9 mouse cellular contexts compared by ENCODE assay signal in the genomic region with DNA sequence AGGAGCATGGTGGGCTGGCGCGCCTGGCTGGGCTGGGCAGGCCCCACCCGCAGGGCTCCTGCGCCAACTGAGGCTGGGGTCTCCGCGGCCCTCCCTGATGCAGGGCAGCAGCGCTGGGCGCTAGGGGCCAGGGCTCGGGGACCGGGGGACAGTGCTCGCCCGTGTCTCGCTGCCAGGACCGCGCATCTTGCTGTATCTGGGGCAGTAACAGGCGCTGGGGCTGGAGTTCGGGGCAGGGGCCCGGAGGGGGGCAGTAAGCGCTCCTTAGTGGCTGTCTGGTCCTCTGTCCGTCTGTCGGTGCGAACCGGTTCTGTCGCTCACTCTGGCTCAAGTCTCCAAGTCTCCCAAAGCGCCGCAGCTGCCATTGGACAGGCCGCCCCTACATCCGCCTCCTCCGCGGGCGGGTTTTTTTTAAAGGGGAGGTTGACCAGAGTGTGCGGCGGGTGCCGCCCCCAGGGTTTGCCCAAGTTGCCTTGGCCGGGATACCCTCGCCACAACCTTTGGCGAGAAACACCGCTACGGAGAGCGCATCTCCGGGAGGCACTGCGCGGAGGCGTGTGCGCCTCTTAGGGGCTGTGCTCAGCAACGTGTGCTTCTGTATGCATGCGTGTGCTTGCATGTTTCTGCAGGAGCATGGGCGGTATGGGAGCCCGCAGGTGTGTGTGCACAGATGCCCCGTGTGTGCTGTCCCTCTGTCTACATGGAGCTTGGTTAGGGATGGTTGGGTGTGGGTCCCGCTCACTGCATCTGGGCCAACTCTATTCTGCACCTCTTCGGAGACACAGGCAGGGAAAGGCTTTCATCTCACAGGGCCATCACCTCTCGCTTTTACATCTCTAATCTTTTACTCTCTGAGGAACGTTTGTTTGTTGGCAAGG. TPM values are rescaled to one million over a fixed set of nuclear protein-coding genes. Genes with fewer than 3 reads are reported as not detected.
A peak's percentile ranks its signal among the peaks of the same experiment; 100 is the strongest.
DNase-seq lines count a peak whose midpoint lies in the region; ATAC-seq and TF ChIP-seq lines count a peak whose summit lies in the region.
"Had no signal": no experiment of that assay in that cellular context is flagged by ENCODE, and none has a peak within 500 bp of the region (broad histone marks: within the 10 kb centered on the region; RNA-seq: fewer than 3 reads in every experiment).

No protein-coding gene starts in this region.

- DNase-seq in heart, postnatal 4 days: no peak
- DNase-seq in urinary bladder, postnatal 14 days (ENCODE audit: low spot score): peak; percentile 32
- no peak for DNase-seq in urinary bladder, adult 2 months (ENCODE audit: low spot score)
- DNase-seq in liver, embryonic 13.5 days: no peak
- DNase-seq in stomach, postnatal 0 days (ENCODE audit: low spot score): no peak
- no peak for DNase-seq in gastrocnemius, adult 2 months
- DNase-seq in adrenal gland, adult 8-10 months: no peak
- DNase-seq: lung, postnatal 36 days had no signal

- H3K27ac ChIP-seq in heart, embryonic 13.5 days (replicated peaks): no peak overlapping the region
- no peak overlapping the region for H3K27ac ChIP-seq in liver, embryonic 13.5 days
- H3K27ac ChIP-seq in stomach, postnatal 0 days (replicated peaks): no peak overlapping the region
- no peak overlapping the region for H3K27ac ChIP-seq in gastrocnemius, adult 2 months

- no peak for TF ChIP-seq CTCF in stomach, postnatal 0 days (IDR thresholded peaks at IDR 0.05; ENCODE audit: low read depth)
- TF ChIP-seq CTCF in gastrocnemius, adult 2 months (IDR thresholded peaks at IDR 0.05): no peak

- peak overlapping the region; percentile 60 for H3K4me2 ChIP-seq in heart, embryonic 13.5 days
- H3K4me2 ChIP-seq in liver, embryonic 13.5 days: no peak overlapping the region
- H3K4me2 ChIP-seq in stomach, postnatal 0 days (replicated peaks; ENCODE audit: low read depth): peak overlapping the region; percentile 32

- intact Hi-C loops in gastrocnemius, adult 2 months (cut with DNase I): no loop called here

- TF ChIP-seq EP300 in stomach, postnatal 0 days (optimal IDR thresholded peaks at IDR 0.05): no peak

- no peak for ATAC-seq in heart, embryonic 13.5 days (ENCODE audit: extremely low read depth, insufficient number of reproducible peaks, low FRiP score, low TSS enrichment)
- no peak for ATAC-seq in liver, embryonic 13.5 days (ENCODE audit: low read depth)
- no peak for ATAC-seq in stomach, postnatal 0 days (ENCODE audit: low FRiP score, low TSS enrichment)

- no peaks in the 10 kb centered on the region for H3K36me3 ChIP-seq in heart, embryonic 13.5 days
- H3K36me3 ChIP-seq in liver, embryonic 13.5 days: no peaks in the 10 kb centered on the region
- H3K36me3 ChIP-seq in stomach, postnatal 0 days (ENCODE audit: control insufficient read depth, insufficient read depth, low read length): no peaks in the 10 kb centered on the region

- 1% methylated on average over 54 of the region's 54 CpGs for WGBS in heart, embryonic 13.5 days
- WGBS in liver, embryonic 13.5 days (ENCODE audit: insufficient replicate concordance): 2% methylated on average over 54 of the region's 54 CpGs
- 3% methylated on average over 54 of the region's 54 CpGs for WGBS in stomach, postnatal 0 days

- H3K9ac ChIP-seq in heart, embryonic 13.5 days: no peak overlapping the region
- no peak overlapping the region for H3K9ac ChIP-seq in liver, embryonic 13.5 days
- no peak overlapping the region for H3K9ac ChIP-seq in stomach, postnatal 0 days (ENCODE audit: low read length)

- H3K4me3 ChIP-seq in heart, embryonic 13.5 days: peak overlapping the region; percentile 37
- H3K4me3 ChIP-seq in liver, embryonic 13.5 days (replicated peaks): 0 out of 2 replicates have a peak overlapping the region, but pooled peaks have one; percentile 0
- H3K4me3 ChIP-seq in stomach, postnatal 0 days (ENCODE audit: low read depth, low read length): peak overlapping the region; percentile 18
- H3K4me3 ChIP-seq in gastrocnemius, adult 2 months: no peak overlapping the region

- no peaks in the 10 kb centered on the region for H3K9me3 ChIP-seq in heart, embryonic 13.5 days
- no peaks in the 10 kb centered on the region for H3K9me3 ChIP-seq in liver, embryonic 13.5 days (replicated peaks)
- no peaks in the 10 kb centered on the region for H3K9me3 ChIP-seq in stomach, postnatal 0 days (ENCODE audit: control insufficient read depth, low read length)

- H3K4me1 ChIP-seq in heart, embryonic 13.5 days: peaks cover 48% of the 10 kb centered on the region
- H3K4me1 ChIP-seq in liver, embryonic 13.5 days (replicated peaks): peaks cover 7% of the 10 kb centered on the region; the same call in 1 of the 2 replicates
- peaks cover 3% of the 10 kb centered on the region; the same call in 1 of the 2 replicates for H3K4me1 ChIP-seq in stomach, postnatal 0 days (replicated peaks; ENCODE audit: control insufficient read depth, insufficient read depth)

- peaks cover 100% of the 10 kb centered on the region for H3K27me3 ChIP-seq in heart, embryonic 13.5 days (replicated peaks)
- H3K27me3 ChIP-seq in liver, embryonic 13.5 days: peaks cover 100% of the 10 kb centered on the region
- peaks cover 43% of the 10 kb centered on the region; the same call in 1 of the 2 replicates for H3K27me3 ChIP-seq in stomach, postnatal 0 days (ENCODE audit: control insufficient read depth, insufficient read depth, low read length)

RNA-seq across cellular contexts. Expression of a gene that starts 4.5 kb away (rescaled TPM):
- 3.5 and 4.6 TPM in 2 replicates for polyA plus RNA-seq in heart, embryonic 13.5 days (2015; fragmentation: Nextera tagmentation; extraction: Ambion mirVana)
- under 1 TPM; 0.21 to 0.27 TPM for total RNA-seq in heart, postnatal 4 days (2021)
- 15.3 and 15.9 TPM in 2 replicates for polyA plus RNA-seq in urinary bladder, adult 2 months (2012; rRNA removed)
- polyA plus RNA-seq in liver, embryonic 13.5 days (2015; fragmentation: Nextera tagmentation; extraction: Ambion mirVana): 0.12 and 0.35 TPM in 2 replicates
- polyA plus RNA-seq in stomach, postnatal 0 days (2015; fragmentation: Nextera tagmentation; extraction: Ambion mirVana): 20.6 and 24.4 TPM in 2 replicates
- not detected for total RNA-seq in gastrocnemius, adult 2 months (2021)
- total RNA-seq in adrenal gland, adult 8-10 months (2022): 1 to 10 TPM in 2 of 4 experiments, under 1 TPM in 2; 0.65 to 1.1 (median 0.85) TPM
